Mouse (Mus musculus) T-cell, adult 2 months (primary cell): ENCODE data around the gene Ero1lb.
"Not testable (repeated sequence)": the region's sequence is repeated elsewhere in the genome, so short reads cannot be mapped to it uniquely, and the experiment has no call there.

ENCODE experiments used
- DNase-seq: peaks from one replicate; pipeline ENCODE4 v3.0.0; 2022; ENCODE audit warnings: low spot score

Gene Ero1lb

GRCm38 (mm10) chr13:12574979-12575536, 9.4 kb downstream of the Ero1lb start:
- peak; percentile 66 for DNase-seq

GRCm38 (mm10) chr13:12578145-12578544, 12.5 kb downstream of the Ero1lb start:
- DNase-seq = no peak

- peak; percentile 64 for DNase-seq
These were observed 23.3 kb downstream of the Ero1lb start for GRCm38 (mm10) chr13:12589003-12589402.

GRCm38 (mm10) chr13:12597075-12597474, 31.4 kb downstream of the Ero1lb start:
- DNase-seq = not testable (repeated sequence)

DNA sequence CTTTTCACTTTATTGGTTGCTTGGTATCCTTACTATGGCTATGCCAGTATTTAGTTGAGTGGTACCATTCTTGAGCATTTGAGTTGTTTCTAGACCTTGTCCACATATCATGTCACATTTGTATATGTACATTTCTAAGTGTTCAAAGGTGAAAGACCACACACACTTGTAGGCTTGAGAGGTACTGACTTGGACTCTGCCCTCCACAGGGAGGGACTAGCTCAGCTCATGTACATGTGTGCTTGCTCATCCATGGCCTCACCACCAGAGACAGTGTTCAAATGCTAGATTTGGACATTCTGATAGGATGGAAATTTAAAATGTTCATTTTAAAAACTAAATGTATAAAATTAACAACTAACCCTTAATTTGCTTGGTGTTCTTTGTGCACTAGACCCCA, 44.5 kb downstream of the Ero1lb start:
- not testable (repeated sequence) for DNase-seq

DNA sequence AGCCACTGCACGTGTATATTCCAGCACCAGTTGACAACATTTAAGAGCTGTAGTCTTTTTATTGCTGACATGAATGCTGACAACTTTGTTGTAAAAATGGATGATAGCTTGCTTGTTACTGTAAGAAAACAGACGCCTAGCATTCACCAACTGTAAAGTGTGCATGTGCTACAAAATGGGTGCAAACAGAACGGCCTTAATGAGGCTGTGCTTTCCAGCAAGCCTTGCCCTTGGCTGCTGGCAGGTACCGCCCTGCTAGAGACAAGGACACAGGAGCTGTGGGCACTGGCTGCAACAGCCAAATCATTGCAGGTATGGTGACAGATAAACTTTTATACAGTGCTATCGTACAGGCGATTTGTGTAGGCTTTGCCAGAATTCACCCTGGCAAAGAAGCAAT, 48.4 kb downstream of the Ero1lb start:
- not testable (repeated sequence) for DNase-seq

- DNase-seq = not testable (repeated sequence)
These were observed 48.9 kb downstream of the Ero1lb start for GRCm38 (mm10) chr13:12614591-12614990.

DNA sequence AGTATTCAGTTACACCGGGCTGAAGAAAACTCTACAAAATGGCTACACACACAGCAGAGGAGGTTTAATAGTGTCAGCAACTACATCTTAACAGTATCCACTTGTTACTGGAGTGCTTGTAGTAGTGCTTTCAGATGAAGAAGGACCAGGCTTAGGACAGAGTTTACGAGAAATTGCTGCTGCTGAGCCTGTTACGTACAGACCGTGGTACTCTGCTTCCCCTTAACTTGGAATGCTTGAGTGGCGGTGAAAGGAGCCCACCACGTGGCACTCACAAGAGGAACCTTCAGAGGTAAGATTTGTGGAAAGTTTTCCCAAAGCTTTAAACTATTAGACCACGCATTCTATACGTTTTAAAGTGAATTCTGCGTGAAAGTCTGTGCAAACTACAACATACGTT, 49.3 kb downstream of the Ero1lb start:
- DNase-seq = not testable (repeated sequence)

- DNase-seq = not testable (repeated sequence)
These were observed 50.8 kb downstream of the Ero1lb start for GRCm38 (mm10) chr13:12616489-12616888.

- DNase-seq = not testable (repeated sequence)
These were observed 54.1 kb downstream of the Ero1lb start for GRCm38 (mm10) chr13:12619808-12620207.

- not testable (repeated sequence) for DNase-seq
These were observed 60.4 kb downstream of the Ero1lb start for GRCm38 (mm10) chr13:12626061-12626460.

DNA sequence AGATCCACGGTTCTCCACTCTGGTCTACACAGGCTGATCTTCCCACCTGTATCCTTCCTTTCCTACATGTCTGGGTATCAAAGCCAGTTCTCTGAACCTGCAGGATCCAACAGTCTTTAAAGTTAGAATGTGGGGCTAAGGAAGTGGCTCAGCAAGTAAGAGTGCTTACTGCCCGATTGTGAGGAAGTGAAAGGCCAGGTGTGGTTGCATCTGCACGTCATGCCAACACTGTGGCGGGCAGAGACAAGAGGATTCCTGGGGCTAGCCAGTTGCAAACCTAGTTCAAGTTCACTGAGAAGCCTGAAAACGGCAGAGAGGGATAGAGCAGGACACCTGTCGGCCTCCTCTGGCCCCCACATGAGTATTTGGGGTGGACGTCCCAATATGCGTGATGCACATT, 62.1 kb downstream of the Ero1lb start:
- not testable (repeated sequence) for DNase-seq

DNA sequence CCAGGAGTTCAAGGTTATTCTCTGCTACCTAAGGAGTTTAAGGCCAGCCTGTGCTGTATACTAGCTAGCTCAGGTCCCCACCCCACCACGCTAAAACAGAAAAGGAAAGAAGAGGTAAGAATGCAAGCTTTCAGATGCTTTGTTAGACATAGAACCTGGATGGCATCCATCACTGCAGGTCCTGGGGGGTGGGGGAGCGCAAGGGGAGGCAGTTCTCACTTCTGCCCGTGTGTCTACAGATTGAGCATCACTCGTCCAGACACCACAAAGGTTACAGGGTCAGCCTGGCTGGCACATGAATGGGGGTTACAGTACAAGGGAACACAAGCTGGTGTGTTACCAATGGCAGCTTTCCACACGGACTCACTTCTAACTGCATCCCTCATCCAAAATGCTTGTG, 62.5 kb downstream of the Ero1lb start:
- not testable (repeated sequence) for DNase-seq

- DNase-seq = not testable (repeated sequence)
These were observed 64.6 kb downstream of the Ero1lb start for GRCm38 (mm10) chr13:12630252-12630651.

DNA sequence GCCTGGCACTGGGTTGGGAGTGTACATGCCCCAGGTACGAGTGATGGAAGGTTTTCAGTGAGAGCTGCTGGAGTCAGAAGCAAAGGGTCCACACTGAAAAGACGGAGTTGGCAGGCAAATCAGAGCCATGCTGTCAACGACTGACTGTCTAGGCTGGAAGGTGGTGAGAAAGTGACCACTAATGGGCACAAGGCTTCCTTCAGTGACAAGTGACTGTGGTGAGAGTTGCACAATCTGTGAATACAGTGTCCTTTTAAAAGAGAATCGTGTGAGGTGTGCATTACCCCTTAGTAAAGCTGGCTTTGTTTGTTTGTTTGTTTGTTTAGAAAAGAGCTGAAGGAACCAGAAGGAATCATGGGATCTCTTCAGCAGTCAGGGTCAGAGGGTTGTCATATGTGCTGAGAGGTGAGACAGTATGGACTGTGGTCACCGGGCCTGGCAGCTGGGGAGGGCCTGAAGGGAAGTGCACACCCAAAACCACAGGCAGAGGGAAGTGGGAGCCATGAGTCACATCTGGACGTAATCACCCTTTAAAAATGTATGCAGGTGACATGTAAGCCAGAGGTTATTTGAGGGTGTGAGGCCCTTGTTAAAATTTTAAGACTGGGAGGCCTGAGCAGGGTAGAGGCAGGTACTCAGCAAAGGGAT, 69.4 kb downstream of the Ero1lb start:
- DNase-seq = not testable (repeated sequence)

DNA sequence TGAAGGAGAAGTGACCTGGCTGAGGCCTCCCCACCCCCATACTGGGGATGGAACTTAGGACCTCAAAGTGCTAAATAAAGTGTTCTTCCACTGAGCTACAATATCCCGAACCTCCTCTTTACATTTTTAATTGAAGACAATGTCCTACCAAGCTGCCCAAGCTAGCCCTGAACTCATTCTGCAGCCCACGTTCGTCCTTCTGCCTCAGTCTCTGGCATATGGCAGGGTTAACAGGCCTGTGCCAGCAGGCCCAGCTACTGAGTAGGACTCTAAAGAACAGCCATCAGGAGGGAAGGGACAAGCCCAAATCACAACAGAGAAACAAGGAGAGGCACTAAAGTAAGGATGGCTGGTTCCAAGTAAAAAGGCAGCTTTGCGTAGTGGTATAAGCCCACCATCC, 77.1 kb downstream of the Ero1lb start:
- not testable (repeated sequence) for DNase-seq

- DNase-seq = not testable (repeated sequence)
These were observed 81.0 kb downstream of the Ero1lb start for GRCm38 (mm10) chr13:12646676-12647075.

DNA sequence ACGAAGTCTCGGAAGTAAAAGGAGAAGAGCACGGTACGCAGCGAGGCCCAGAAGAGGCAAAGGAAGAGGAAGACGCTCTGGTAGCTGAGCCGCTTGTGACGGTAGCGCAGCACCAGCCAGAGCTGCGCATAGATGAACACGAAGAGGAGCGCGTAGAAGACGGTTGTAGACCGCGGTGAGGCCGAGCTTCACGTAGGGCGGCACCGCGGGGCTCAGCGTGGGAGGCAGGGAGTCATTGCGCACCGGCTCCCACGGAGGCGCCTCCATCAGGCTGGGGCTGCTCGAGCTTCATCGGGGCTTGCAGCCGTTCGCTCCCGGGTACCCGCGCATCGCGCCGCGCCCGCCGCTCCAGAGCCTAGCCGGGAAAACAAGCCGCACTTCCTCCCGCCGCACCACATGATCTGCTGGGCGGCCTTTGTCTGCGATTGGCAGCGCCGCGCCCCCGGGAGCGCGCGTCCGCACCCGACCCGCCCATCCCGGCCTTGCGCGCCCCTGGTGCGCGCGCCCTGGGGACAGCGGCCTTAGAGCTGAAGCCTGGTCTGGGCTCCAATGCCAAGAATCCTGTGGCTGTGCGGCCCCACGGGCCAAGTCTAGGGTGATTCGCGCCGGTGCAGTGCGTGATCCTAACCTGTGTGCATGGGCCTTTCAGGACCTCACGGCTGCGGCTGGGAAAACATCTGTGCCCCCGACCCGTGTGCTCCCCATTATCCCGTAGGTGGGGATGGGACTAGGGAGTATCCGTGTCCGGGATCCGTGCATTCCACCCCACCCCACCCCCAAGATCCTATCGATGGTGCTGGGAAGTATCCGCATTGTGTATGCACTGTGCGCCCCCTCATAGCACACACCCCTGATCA, 84.6 kb downstream of the Ero1lb start:
- peak; percentile 6 for DNase-seq

DNA sequence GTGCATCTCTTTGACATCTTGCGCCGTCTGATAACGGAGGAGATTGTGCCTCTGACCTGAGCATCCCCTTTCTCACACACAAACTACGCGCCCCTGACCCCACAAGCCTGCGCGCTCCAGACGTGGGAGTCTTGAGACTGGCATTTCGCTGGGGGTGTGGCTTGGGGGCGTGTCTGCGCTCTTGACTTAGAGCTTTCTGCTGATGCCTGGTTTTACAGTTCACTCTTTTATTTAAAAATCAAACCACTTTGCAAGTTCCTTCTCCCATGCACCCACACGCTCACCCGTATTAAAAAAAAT, 85.2 kb downstream of the Ero1lb start:
- peak; percentile 6 for DNase-seq
